Mouse (Mus musculus): ENCODE results near the gene Plekhm2.
A peak's percentile ranks its signal among the peaks of the same experiment; 100 is the strongest.

The Plekhm2 gene

DNA sequence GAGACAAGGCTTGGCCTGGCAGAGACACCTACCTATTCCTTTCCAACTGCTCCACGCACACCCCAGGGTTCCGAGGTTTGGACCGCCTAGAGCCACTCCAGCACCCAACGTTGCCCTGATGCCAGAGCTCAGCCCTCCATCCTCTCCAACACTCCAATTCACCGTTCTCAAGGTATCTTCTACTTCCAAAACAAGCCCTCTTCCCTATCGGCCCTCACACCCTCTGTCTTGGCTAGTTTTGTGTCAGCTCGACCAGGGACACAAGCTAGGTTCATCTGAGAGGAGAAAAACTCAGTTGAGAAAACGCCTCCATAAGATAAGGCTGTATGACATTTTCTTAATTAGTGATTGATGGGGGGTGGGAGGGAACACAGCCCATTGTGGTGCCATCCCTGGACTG is at the start of gene Plekhm2:
Gene Plekhm2 (minus strand): TSS at position 101 of the 400 bp plus-strand sequence.
- no peak for DNase-seq (ENCODE audit: low read depth, low spot score)

DNA sequence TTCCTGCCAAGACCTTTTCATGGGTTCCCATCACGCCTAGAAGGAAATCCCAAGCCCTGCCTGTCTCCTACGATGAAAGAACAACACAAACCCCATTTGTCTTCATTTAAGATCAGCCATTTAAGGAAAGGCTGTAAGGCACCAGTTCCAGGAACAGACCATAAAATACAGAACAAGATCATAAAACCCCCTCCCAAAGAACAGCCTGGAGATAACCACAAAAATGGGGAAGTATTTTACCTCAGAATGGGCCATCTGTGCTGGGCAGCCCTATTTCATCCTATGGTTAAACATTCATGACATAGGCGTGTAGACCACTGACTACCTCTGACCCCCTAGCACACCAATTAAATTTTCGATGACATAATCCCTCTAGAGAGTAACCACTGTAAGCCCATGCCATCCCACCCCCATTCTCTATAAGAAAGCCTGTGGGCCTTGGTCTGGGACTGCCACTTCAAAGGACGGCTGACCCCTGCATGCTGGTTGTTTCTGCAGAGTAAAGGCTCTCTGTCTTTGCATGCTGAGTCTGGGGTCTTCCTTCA is 49.0 kb upstream of the Plekhm2 start:
- DNase-seq (ENCODE audit: low read depth, low spot score) = no peak

DNA sequence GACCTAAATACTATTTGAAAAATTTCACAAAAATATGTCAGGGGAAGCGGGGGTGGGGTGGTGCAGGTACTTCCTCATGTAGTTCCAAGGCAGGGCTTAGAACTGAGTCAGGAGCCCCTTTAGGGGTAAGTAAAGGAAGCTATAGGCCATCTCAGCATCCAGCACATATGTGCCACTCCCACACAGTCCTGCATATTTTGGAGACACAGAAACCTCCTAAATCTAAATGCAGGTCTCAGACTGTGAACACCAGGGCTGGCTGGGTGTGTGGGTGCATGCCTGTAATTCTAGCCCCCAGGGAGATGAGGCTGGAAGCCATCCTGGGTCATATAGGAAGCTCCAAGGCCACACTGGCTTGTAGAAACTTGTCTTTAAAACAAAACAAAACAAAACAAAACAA is 46.6 kb upstream of the Plekhm2 start:
- no peak for DNase-seq (ENCODE audit: low read depth, low spot score)

DNA sequence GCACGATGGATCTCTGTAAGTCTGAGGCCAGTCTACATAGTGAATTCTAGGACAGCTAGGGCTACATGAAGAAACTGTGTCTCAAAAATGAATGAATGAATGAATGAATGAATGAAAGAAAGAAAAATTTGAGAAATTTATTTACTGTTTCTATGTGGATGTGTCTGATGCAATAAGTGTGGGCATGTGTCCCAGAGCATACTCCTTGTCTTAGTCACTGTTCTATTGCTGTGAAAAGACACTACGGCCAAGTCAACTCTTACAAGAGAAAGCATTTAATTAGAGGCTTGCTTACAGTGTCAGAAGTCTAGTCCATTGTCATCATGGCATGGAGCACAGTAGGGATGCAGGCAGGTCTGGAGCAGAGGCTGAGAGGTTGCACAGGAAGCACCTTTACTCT is 44.3 kb upstream of the Plekhm2 start:
- DNase-seq (ENCODE audit: low read depth, low spot score) = no peak

DNA sequence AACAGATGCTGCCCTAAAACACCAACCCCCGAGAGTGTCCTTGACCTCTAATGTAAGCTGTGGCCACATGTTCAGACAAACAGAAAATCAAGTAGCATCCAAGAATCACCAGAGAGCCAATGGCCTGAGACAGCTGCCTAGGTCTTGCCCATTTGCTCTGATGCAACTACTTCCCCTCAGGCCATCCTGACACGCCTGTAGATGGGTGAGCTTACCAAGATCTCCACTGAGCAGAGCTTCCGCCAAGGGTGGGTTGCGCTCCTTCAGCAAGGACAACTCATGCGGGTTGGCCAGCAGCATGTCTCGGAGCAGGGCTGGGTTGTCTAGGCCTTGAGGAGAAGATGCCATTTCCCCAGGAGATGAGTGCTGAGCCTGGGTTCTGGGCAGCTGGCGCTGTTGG is 43.3 kb upstream of the Plekhm2 start:
- no peak for DNase-seq (ENCODE audit: low read depth, low spot score)

DNA sequence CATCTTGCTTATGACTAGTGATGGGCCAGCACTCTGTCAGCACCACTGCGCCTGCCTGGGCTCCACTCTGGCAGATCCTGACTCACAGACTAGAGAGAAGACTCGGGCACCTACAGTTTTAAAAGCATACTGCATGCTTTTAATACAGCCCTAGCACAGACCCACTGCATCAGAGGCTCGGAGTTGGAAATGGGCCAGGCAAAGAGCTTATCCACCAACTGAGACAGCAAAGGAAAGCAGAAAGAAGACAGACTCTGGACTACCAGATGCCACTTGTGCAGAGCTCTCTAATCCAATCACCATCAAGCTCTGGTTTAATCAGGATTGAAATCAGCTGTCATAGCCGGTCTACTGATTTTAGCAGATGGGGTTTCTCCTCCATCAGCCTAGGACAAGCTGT is 40.6 kb upstream of the Plekhm2 start:
- DNase-seq (ENCODE audit: low read depth, low spot score) = no peak

DNA sequence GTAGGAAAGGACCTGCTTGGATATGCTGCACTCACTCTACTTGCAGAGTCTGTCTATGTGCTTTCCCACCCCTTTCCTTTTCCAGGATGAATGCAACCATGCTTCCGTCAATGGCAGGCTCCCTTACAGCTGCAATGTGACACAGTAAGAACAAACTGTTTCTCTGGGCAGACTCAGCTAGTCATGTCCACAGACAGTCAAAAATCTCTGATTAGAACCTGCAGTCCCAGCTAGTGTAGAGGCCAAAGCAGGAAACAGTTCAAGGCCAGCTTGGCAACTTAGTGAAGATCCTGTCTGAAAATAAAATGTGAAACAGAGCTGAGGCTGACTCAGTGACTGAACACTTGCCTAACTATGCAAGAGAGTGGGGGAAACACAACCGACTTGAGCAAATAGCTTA is 39.9 kb upstream of the Plekhm2 start:
- no peak for DNase-seq (ENCODE audit: low read depth, low spot score)

DNA sequence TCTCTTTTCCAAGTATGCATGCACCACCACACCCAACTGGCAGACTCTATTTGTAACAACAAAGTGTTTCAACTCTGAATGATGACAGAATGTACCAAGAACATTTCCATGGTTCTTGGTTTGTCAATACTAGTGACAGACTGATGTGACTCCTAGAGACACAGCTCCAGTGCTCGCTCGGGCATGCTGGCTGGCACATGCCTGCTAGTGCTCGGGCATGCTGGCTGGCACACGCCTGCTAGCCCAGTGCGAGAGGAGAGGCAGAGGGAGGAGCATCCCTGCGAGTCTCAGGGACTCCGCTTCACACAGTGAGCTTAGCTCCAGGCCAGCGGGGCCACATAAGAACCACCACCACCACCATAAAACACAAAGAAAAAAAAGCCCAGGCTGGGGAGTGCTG is 30.0 kb upstream of the Plekhm2 start:
- DNase-seq (ENCODE audit: low read depth, low spot score) = no peak

DNA sequence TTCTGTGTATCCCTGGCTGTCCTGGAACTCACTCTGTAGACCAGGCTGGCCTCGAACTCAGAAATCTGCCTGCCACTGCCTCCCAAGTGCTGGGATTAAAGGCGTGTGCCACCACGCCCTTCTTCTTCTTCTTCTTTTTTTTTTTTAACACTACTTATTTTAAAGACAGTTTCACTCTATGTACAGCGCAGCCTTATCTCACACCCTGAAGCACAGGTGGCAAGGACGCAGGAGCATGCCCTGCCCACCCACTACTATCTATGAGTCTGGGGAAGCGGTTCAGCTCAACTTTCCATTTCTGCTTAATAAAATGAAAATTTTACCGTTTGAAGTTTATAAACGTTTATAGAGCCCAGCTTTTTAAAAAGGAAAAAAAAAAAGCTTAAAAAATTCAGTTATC is 23.8 kb upstream of the Plekhm2 start:
- DNase-seq (ENCODE audit: low read depth, low spot score) = no peak

DNA sequence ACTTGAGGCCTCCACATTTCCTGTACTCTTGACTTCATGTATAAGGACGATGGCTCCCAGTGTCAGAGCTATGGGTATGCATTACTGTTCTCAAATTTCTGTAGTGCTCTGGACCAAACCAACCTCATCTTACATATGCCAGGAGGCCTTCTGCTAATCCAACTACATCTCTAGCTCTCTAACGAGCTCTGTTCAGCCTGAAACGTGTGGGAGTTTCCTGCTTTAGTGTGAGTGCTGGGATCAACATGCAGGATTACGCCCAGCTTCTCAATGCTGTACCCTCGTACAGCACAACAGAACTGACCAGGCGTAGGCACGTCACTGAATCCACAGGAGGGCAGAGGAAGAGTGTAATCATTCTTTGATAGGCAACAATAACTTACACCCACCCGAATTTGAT is 21.8 kb upstream of the Plekhm2 start:
- DNase-seq (ENCODE audit: low read depth, low spot score) = no peak

DNA sequence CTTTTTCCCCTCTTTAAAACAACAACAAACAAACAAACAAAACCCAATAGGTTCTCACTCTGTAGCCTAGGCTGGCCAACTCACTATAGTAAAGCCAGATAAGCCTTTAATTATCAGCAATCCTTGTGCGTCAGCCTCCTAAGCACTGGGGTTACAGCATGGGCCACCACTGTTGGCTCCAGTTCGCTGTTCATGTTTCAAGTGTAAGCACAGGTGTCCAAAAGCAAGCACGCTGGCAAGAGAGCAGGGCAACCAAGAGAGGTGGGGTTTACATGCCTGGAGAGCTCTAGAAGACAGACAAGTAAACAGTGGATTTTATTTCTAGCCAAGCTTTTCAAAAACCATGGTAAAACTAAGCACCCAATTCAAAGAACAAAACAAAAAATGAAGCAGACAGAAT is 21.4 kb upstream of the Plekhm2 start:
- DNase-seq (ENCODE audit: low read depth, low spot score) = no peak

DNA sequence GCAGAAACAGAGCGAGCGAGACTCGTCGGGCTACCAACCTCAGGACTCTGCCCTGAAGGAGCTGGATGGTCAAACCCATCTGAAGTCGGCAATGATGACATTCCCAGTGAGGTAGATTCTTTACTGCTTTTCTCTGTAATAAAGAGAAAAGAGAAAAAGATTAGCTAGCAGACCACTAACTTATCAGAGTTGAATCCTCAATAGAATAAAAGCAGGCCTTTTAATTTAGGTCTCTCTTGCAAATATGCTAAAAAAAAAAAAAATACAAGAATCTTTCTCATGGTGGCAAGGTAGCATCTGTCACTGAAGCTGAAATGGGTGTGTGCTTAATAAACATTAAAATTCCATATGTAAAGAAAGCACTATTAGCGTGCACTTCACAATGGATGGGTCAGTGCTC is 20.8 kb upstream of the Plekhm2 start, which contains the start of gene Rsc1a1:
Gene Rsc1a1 (minus strand): TSS at position 101 of the 400 bp plus-strand sequence.
- no peak for DNase-seq (ENCODE audit: low read depth, low spot score)

DNA sequence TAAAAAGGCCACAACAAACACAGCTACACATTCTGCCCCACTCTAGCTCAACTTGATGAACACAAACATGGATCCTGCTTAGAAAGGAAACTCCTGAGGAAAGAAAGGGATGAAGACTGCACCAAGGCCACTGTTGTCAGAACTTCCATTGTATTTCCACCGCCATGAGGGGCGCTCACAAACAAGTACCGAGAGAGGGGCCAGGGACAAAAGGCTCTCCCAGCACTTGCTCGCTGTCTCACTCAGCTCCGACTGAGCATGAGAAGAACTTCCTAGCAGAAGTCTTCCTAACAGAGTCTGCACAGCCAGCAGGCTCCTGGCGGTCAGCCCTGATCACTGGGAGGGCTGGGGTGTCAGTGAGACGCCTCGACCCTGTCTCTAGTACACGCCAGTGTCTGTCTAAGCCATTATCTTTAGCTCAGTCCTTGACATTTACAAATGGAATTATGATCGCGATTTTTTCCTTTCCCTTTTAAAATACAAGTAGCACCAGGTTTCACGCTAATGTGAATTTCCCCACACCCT is 18.1 kb upstream of the Plekhm2 start:
- DNase-seq (ENCODE audit: low read depth, low spot score) = no peak

DNA sequence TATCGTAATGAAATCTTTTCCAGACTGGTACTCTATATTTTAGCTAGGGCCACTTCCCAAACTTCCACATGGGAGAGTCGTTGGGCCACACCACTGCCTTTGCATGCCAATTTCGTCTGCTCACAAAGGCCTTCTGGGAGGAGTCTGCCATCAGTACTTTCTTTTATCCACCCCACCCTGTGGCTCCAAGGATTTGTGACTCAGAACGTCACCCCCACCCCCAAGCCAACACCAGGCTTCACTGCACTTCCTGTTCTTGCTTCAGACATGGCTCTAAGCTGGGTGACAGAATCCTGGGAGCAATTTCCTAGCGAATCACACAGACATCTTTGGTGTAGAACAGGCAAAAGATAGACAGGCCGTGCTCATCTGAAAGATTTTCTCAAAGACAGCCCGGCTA is 17.1 kb upstream of the Plekhm2 start:
- DNase-seq (ENCODE audit: low read depth, low spot score) = no peak

DNA sequence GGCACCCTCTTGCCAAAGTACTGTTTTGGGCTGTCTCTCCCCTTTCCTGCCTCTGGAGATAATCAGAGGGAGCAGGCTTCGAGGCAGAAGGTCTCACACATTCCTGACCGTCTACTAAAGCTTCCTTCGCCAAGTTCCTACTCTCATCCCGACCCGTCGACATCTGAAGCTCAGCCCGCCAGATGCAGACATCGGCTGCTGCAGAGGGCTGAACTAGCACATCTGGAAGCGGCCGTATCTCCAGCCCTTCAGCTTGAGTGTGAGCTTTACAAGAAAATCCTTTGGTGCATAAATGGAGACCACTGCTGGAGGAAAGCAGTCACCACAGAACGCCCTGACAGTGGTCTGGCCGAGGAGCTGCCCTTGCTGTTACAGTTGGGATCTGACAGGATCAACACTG is 16.2 kb upstream of the Plekhm2 start:
- no peak for DNase-seq (ENCODE audit: low read depth, low spot score)

DNA sequence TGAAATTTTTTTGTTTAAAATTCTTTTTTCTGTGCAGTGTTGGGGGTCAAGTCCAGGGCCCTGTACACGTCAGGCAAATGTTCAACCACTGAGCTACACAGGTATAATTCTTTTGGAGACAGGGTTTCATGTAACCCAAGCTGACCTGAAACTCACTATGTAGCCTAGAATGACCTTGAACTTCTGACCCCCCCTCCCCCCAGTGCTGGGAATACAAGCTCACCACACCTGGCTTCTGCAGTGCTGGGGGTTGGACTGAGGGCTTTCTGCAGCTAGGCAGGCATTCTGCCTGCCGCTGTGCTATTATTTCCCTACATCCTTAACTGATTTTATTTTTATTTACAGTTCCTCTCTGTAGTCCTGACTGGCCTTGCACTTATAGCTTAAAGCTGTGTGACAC is 14.3 kb upstream of the Plekhm2 start:
- DNase-seq (ENCODE audit: low read depth, low spot score) = no peak

DNA sequence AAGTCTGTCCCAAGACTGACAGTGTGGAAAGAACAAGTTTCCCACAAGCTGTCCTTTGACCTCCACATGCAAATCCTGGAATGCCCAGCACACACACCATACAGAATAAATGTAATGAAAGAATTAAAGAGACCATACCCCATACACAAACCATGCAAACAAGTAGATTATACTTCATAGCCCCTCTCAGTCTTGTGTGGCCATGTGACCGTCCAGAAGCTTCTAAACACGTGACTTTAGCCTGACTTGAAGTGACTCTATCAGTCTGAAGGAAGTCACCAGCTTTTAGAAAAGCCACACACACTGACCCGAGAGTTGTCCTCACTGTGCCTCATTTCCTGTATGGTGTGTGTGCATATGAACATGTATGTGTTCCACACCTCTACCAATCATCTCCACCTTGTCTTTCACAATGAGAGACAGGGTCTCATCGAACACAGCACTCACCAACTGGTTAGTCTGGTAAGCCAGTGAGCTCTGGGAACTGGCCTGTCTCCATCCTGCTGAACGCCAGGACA is 11.8 kb upstream of the Plekhm2 start:
- DNase-seq (ENCODE audit: low read depth, low spot score) = no peak

DNA sequence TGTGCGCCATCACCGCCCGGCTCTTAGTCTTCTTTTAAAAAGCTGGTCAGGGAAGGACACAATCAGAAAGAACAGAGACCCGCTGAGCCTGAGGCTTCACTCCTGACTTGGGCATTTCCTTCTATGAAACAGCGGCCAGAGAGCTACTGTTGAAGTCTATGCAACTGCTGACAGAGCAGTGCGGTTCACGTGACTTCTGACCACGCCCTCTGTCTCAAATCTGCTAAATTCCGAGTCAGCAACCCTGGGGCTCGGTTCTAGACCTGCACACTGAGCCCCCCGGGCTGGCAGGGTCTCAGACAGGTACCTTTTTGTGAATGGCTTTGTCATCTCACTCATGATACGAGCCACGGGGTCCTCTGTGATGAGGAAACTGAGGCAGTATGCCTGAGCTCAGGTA is 7.6 kb upstream of the Plekhm2 start:
- no peak for DNase-seq (ENCODE audit: low read depth, low spot score)

DNA sequence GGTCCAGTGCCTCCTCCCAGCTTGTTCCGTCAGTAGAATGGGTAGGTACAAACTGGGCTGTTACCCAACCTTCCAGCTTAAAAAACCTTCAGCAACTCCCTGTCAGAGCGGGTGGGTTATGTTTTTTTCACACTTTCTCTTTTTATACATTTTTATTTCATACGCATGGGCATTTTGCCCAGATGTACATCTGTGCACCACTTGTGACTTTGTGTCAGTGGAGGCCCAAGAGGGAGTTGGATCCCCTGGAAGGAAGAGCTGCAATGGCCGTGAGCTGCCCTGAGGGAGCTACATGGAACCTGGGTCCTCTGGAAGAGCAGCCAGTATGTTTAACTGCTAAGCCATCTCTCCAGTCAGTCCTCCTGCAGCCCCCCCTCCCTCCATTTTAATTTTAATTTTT is 6.7 kb upstream of the Plekhm2 start:
- no peak for DNase-seq (ENCODE audit: low read depth, low spot score)

DNA sequence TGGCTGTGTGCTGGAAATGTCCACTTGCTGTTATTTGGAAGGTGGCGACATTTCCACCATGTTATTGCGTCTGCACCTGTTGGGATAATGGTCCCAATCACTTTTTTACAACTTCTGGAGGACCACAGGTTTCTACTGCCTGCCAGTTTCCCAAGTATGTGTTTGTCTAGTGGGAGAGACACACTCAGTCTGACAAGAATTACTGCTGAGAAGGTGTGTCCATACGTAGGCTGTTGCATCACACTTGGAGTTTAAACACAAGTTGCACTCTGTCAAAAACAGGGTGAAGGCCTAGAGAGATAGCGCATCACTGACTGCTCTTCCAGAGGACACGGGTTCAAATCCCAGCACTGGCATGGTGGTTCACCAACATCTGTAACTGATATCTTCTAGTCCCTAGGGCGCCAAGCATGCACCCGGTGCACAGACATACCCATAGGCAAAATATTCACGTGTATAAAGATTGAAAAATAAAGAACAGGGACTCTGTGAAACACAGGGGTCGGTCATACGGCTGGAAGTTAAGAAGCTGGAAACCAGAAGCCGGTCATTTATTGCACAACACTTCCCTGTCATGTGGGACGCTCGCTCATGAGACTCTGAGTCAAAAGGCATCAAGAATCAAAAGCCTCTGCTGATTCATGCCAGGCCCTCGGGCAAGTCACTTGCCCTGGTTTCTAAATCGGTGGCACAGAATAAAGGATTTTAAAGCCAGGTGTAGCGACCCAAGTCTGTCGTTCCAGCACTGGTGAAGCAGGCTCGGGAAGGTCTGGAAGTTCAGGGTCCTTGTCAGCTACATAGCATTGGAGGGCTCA is 5.4 kb upstream of the Plekhm2 start:
- DNase-seq (ENCODE audit: low read depth, low spot score) = no peak

DNA sequence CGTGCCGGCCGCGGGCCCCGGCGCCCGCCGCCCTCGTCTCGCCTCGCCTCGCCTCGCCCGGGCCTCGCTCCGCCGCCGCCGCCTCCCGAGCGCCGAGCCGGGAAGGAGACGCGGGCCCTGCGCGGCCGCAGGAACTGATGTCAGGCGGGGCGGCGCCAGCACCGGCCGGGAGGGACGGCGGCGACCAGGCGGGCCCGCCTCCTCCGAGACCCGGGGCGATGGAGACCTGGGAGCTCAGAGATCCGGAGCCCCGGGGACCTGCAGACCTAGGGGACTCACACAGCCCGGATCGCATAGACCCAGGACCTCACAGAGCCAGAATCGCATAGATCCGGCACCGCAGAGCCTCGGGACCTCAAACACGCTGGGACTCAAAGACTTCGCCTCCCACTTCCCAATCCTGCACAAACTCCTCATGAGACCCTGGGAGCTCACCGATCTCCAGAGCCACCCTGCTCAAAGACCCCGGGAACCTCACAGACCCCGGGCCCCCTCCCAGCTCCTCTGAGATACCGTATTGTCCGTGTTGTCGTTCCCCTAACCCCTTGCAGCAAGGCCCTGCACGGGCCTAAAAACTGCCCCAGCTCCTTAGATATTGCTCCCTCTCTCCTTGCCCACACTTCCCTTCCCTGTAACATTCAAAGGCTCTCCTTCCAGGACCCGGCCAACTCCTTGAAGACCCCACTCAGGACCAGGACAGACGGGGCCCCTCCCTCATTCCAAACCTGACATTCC is 521 bp downstream of the Plekhm2 start:
- DNase-seq (ENCODE audit: low read depth, low spot score) = peak; percentile 32

All from embryo, embryonic 11.5 days (tissue).